Mouse (Mus musculus) v-Abl transformed pro-B cells (cell line): Measurements from ENCODE around the gene Fhl2.

Source experiments
- in situ Hi-C, 2 experiments: fragments of 400-800 bp; cut with MboI; formaldehyde crosslinking; loops; one replicate each; pipeline ENCODE4 v1.15.1; 2025; ENCODE audit not compliant: unreplicated experiment in 2 of 2

Gene Fhl2

GRCm38 (mm10) chr1:43196661-43197241 is at the start of gene Fhl2:
TSS of gene Fhl2 (minus strand) at chr1:43196984.
- in situ Hi-C loops, result loop anchor here in 1 of 2 experiments (5.0 kb wide), 1 partner anchor 44 kb away; no protein-coding TSS in a partner anchor

GRCm38 (mm10) chr1:43245014-43245413 is 48.2 kb upstream of the Fhl2 start:
- in situ Hi-C loops, result no loop called here

- in situ Hi-C loops, result no loop called here
Observed at GRCm38 (mm10) chr1:43241208-43241607, 44.4 kb upstream of the Fhl2 start.

- in situ Hi-C loops, result no loop called here
Observed at GRCm38 (mm10) chr1:43239796-43240313, 43.1 kb upstream of the Fhl2 start.

- in situ Hi-C loops, result no loop called here
Observed at GRCm38 (mm10) chr1:43238471-43238870, 41.7 kb upstream of the Fhl2 start.

- in situ Hi-C loops, result no loop called here
Observed at GRCm38 (mm10) chr1:43237360-43238235, 40.8 kb upstream of the Fhl2 start.

GRCm38 (mm10) chr1:43225531-43226151 is 28.9 kb upstream of the Fhl2 start:
- in situ Hi-C loops, result no loop called here

- in situ Hi-C loops, result no loop called here
Observed at GRCm38 (mm10) chr1:43224943-43225342, 28.2 kb upstream of the Fhl2 start.

- in situ Hi-C loops, result no loop called here
Observed at GRCm38 (mm10) chr1:43224171-43224570, 27.4 kb upstream of the Fhl2 start.

- in situ Hi-C loops, result no loop called here
Observed at GRCm38 (mm10) chr1:43223097-43223496, 26.3 kb upstream of the Fhl2 start.

GRCm38 (mm10) chr1:43218016-43218680 is 21.4 kb upstream of the Fhl2 start:
- in situ Hi-C loops, result no loop called here

- in situ Hi-C loops, result no loop called here
Observed at GRCm38 (mm10) chr1:43215601-43216000, 18.8 kb upstream of the Fhl2 start.

GRCm38 (mm10) chr1:43211274-43211673 is 14.5 kb upstream of the Fhl2 start:
- in situ Hi-C loops, result no loop called here

GRCm38 (mm10) chr1:43210285-43210684 is 13.5 kb upstream of the Fhl2 start:
- in situ Hi-C loops, result no loop called here

- in situ Hi-C loops, result no loop called here
Observed at GRCm38 (mm10) chr1:43207147-43207546, 10.4 kb upstream of the Fhl2 start.

- in situ Hi-C loops, result no loop called here
Observed at GRCm38 (mm10) chr1:43203282-43203681, 6.5 kb upstream of the Fhl2 start.

GRCm38 (mm10) chr1:43202226-43202625 is 5.4 kb upstream of the Fhl2 start:
- in situ Hi-C loops, result no loop called here

GRCm38 (mm10) chr1:43201796-43202195 is 5.0 kb upstream of the Fhl2 start:
- in situ Hi-C loops, result no loop called here

- in situ Hi-C loops, result loop anchor here in 1 of 2 experiments (5.0 kb wide), 1 partner anchor 48 kb away; no protein-coding TSS in a partner anchor
Observed at GRCm38 (mm10) chr1:43199867-43200240, 3.1 kb upstream of the Fhl2 start.

GRCm38 (mm10) chr1:43199210-43199866 is 2.6 kb upstream of the Fhl2 start:
- in situ Hi-C loops, result loop anchor here in 1 of 2 experiments (5.0 kb wide), 1 partner anchor 47 kb away; no protein-coding TSS in a partner anchor
